Mouse (Mus musculus) heart, embryonic 13.5 days (tissue): ENCODE results near the gene Pigw. TPM values are rescaled to one million over a fixed set of nuclear protein-coding genes. Genes with fewer than 3 reads are reported as not detected.

Source experiments
- ATAC-seq: fragments of 200-750 bp; cut with Nextera tagmentation; 2 replicates; pipeline ENCODE4 v1.8.0; 2017; ENCODE audit warnings: moderate TSS enrichment; ENCODE audit not compliant: insufficient number of reproducible peaks, low FRiP score, low TSS enrichment; ENCODE audit errors: extremely low read depth
- H3K27ac ChIP-seq: fragments of 300-500 bp; sonication (generic); replicated peaks from 2 replicates; pipeline ENCODE4 v1.5.1; 2015; ENCODE audit warnings: moderate library complexity, mild to moderate bottlenecking, inconsistent platforms
- H3K27me3 ChIP-seq: fragments of 300-500 bp; sonication (generic); replicated peaks from 2 replicates; pipeline ENCODE4 v1.6.1; 2015; ENCODE audit warnings: mild to moderate bottlenecking, inconsistent platforms
- H3K36me3 ChIP-seq: fragments of 300-500 bp; sonication (generic); 2 replicates; pipeline ENCODE4 v1.6.1; 2015; ENCODE audit warnings: mild to moderate bottlenecking, inconsistent platforms
- H3K4me1 ChIP-seq: fragments of 300-500 bp; sonication (generic); 2 replicates; pipeline ENCODE4 v1.6.1; 2015; ENCODE audit warnings: inconsistent platforms
- H3K4me2 ChIP-seq: fragments of 300-500 bp; sonication (generic); 2 replicates; pipeline ENCODE4 v1.6.1; 2015; ENCODE audit warnings: inconsistent platforms, mild to moderate bottlenecking, moderate library complexity
- H3K4me3 ChIP-seq: fragments of 300-500 bp; sonication (generic); 2 replicates; pipeline ENCODE4 v1.5.1; 2015; ENCODE audit warnings: moderate library complexity, mild to moderate bottlenecking, inconsistent platforms
- H3K9ac ChIP-seq: fragments of 300-500 bp; sonication (generic); 2 replicates; pipeline ENCODE4 v1.6.1; 2015; ENCODE audit warnings: inconsistent platforms, mild to moderate bottlenecking, moderate library complexity
- H3K9me3 ChIP-seq: fragments of 300-500 bp; sonication (generic); 2 replicates; pipeline ENCODE4 v1.6.1; 2016; ENCODE audit warnings: inconsistent platforms
- WGBS: fragments of 180-500 bp; shearing (Covaris S2); methylation state at CpG from one replicate; pipeline ENCODE4 v1.1.7; 2015; ENCODE audit warnings: mixed read lengths; 5-methylcytosine and 5-hydroxymethylcytosine counted together
- polyA plus RNA-seq: library from polyadenylated mRNA; unstranded; fragments of >200 nt; fragmentation: Nextera tagmentation; extraction: Ambion mirVana; gene quantifications from 2 replicates; pipeline ENCODE4 v1.2.1, GENCODE M21; 2015

Gene Pigw
- 2.9 and 3.1 TPM in 2 replicates for polyA plus RNA-seq

DNA sequence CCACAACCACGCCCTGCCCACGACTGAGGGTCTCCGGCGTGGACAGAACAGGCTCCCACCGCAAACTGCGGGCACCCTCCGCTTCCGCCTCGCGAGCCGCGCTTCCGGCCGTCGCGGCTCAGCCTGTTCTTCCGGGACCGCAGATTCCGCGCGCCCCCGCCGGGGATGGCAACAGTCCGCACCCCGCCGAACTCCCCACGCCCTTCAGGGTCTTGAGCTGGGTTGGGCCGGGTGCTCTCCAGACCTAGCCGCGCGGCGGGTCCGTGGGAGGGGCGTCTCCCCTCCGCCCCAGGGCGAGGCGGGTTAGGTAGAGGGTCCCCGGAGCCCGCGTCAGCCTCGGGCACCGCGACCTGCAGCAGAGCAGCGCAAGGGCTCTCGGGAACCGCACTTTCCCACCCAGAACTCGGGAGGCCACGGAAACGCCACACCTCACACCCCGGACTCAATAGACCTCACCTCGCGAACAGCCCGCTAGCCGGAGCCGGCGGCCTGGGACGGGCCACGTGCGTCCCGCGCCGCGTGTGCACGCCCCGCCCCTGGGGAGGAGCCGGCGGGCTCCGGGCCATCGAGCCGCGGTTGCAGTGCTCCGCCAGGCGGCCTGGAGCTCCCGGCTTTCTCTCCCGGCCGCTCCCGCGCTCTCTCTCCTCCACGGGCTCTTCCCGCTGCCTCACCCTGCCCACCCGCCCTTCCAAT is at the start of gene Pigw, which contains the start of gene Myo19:
Gene Pigw, minus strand, starts transcription at position 514 of the 693 bp plus-strand sequence.
Gene Myo19, plus strand, starts transcription at position 377 of the 693 bp plus-strand sequence.
- Histone ChIP-seq H3K4me1 (peaks cover 17% of the 10 kb centered on the region), H3K27me3 (no peaks in the 10 kb centered on the region), H3K9me3 (no peaks in the 10 kb centered on the region), H3K4me3 (peak within 1 kb of the TSS; percentile 85), H3K27ac (peak within 1 kb of the TSS; percentile 92), H3K9ac (peak within 1 kb of the TSS; percentile 90), H3K36me3 (peaks cover 41% of the 10 kb centered on the region), H3K4me2 (peak within 1 kb of the TSS; percentile 75)
- peak; percentile 93 for ATAC-seq
- WGBS = under 1% methylated on average over 78 of the region's 81 CpGs

DNA sequence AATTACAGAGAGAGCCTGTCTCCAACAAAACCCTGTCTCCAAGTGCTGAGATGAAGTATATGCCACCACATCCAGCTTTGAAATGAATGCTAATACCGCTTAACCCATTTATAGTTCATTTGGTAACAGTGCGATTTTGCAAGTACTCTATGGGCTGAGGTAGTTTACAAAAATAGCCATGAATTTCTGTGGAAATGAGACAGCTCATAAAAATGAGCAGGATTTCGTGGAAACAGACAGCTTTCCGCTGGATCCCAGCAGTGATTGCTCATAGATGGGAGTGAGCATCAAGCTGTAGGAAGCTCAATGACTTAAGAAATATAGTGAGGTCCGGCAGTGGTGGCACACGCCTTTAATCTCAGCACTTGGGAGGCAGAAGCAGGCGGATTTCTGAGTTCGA is 40.9 kb upstream of the Pigw start:
- no peak for ATAC-seq
- Histone ChIP-seq H3K9ac (no peak overlapping the region), H3K4me2 (no peak overlapping the region), H3K4me1 (peaks cover 6% of the 10 kb centered on the region), H3K27me3 (no peaks in the 10 kb centered on the region), H3K36me3 (no peaks in the 10 kb centered on the region), H3K27ac (no peak overlapping the region), H3K4me3 (no peak overlapping the region), H3K9me3 (no peaks in the 10 kb centered on the region)
- 79% methylated on average over 8 of the region's 8 CpGs for WGBS

DNA sequence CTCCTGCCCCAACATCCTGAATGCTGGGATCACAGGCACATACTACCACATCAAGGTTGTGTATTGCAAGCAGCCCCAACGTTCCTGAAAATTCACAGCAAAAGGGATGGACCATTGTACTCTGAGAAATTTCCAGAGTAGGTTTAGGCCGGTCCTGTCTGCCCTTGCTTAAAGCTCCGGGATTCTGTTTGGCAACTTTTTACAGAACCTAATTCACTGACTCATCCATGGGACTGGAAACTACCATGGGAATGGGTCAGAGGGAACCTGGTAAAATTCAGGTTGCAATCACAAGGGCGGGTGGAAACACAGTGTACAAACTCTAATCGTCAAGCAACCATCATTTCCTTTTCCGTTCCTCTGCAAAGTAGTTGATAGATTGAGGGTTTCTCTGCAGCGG is 39.9 kb upstream of the Pigw start:
- no peak overlapping the region for H3K4me3 ChIP-seq
- H3K4me1 ChIP-seq = peaks cover 15% of the 10 kb centered on the region
- no peaks in the 10 kb centered on the region for H3K36me3 ChIP-seq
- 58% methylated on average over 7 of the region's 7 CpGs for WGBS
- no peak overlapping the region for H3K9ac ChIP-seq
- H3K27ac ChIP-seq = no peak overlapping the region
- H3K27me3 ChIP-seq = no peaks in the 10 kb centered on the region
- no peaks in the 10 kb centered on the region for H3K9me3 ChIP-seq
- ATAC-seq = no peak
- H3K4me2 ChIP-seq = no peak overlapping the region

DNA sequence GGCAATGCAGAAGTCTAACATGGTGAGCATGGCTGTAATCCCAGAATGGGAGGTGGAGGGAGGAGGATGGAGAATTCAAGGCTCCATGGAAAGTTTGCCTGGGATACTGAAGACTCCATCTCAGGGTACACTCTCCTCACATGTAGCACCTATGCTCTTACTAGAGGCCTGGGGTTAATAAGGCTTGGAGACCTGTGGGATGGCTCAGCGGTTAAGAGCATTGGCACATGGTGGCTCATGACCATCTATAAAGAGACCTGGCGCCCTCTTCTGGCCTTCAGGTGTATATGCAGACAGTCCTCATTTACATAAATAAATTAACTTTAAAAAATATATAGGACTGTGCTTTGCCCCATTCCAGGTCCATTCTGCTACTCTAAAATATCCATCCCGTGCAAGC is 39.2 kb upstream of the Pigw start:
- ATAC-seq = no peak
- Histone ChIP-seq H3K4me2 (no peak overlapping the region), H3K4me1 (peaks cover 20% of the 10 kb centered on the region), H3K27me3 (no peaks in the 10 kb centered on the region), H3K36me3 (peaks cover 4% of the 10 kb centered on the region; the same call in 1 of the 2 replicates), H3K4me3 (no peak overlapping the region), H3K9me3 (no peaks in the 10 kb centered on the region), H3K27ac (no peak overlapping the region), H3K9ac (no peak overlapping the region)
- WGBS = 39% methylated on average over 3 of the region's 3 CpGs

DNA sequence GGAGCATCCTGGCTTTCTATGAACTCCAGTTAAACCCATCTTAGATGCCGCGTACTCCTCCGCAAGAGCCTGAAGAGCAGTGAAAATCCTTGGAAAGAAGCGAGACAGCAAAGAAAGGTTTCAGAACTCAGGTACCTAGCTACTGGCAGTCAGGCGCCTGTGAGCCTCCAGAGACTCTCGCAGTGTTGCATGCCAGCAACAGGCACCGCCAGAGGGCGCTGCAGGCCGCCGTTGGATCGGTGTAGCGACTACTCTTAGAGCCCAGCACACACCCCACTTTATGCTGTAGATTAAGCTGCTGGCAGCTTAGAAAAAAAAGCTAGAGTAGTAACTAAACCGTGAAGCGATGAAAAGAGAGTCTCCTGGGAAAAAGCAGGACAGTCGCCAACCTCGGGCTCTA is 38.3 kb upstream of the Pigw start:
- Histone ChIP-seq H3K9me3 (no peaks in the 10 kb centered on the region), H3K4me1 (peaks cover 20% of the 10 kb centered on the region), H3K9ac (0 out of 2 replicates have a peak overlapping the region, but pooled peaks have one; percentile 21), H3K4me2 (peak overlapping the region; percentile 53), H3K27me3 (no peaks in the 10 kb centered on the region), H3K36me3 (peaks cover 11% of the 10 kb centered on the region), H3K27ac (no peak overlapping the region), H3K4me3 (0 out of 2 replicates have a peak overlapping the region, but pooled peaks have one; percentile 13)
- ATAC-seq = no peak
- 4% methylated on average over 16 of the region's 16 CpGs for WGBS

DNA sequence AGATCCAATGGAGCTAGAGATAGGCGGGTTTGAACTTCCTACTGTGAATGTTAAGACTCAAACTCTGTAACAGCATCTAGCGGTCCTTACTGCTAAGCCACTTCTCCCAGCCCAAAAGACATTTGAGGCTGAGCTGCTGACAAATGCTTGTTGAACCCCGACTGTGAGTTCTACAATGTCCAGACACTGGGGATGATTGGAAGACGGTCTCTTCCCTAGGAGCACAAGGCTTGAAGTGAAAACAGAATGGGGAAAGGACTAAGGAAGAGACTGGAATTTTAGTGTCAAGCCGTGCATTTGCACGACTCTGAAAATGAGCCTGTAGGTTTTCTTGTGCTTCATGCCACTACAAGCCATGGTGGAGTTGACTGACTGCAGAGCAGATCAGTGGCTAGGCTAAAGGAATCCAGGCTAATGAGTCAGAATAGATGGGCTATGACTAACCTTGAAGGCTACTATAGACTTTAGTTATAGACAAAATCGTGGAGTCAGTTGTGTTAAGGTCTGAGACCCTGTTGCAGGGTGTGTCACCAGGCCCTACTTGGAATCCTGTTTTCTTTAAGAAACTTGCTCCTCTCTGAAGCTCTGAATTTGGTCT is 36.7 kb upstream of the Pigw start:
- no peak overlapping the region for H3K27ac ChIP-seq
- no peaks in the 10 kb centered on the region for H3K9me3 ChIP-seq
- H3K27me3 ChIP-seq = no peaks in the 10 kb centered on the region
- peak overlapping the region; percentile 94 for H3K4me3 ChIP-seq
- peaks cover 28% of the 10 kb centered on the region for H3K36me3 ChIP-seq
- H3K4me2 ChIP-seq = peak overlapping the region; percentile 92
- ATAC-seq = no peak
- peaks cover 20% of the 10 kb centered on the region for H3K4me1 ChIP-seq
- H3K9ac ChIP-seq = peak overlapping the region; percentile 94
- 49% methylated on average over 7 of the region's 7 CpGs for WGBS

DNA sequence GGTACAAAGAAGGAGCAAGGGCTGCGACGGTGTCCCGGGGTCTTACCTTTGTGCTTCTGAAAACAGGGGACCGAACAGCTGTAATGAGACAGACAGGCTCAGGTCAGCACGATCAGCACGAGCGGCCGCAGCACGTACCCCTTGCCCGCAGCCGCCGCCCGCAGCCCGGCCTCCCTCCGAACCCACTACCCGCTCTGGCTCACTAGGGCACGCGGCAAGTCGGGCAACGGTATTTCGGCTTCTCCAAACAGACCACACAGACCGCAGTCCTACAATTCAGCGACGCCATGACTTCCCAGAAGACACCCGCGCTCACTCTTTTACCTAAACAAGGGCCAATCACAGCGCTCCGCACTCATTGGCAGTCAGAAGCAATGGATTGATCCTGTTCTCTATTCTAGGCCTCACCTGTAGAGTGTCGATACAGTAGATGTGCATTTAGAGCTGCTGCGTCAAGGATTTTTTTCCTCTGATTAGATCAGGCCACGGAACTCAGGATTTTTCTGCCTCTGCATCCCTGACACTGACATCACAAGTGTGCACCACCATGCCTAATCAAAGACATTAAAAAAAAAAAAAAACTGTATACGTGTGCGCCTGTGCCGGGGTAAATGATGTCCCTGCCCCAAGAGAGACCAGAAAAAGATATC is 36.1 kb upstream of the Pigw start, which contains the start of gene Znhit3:
Gene Znhit3, minus strand, starts transcription at position 314 of the 650 bp plus-strand sequence.
- Histone ChIP-seq H3K4me2 (peak within 1 kb of the TSS; percentile 92), H3K9ac (peak within 1 kb of the TSS; percentile 94), H3K36me3 (peaks cover 34% of the 10 kb centered on the region), H3K9me3 (no peaks in the 10 kb centered on the region), H3K27ac (0 out of 2 replicates have a peak within 1 kb of the TSS, but pooled peaks have one; percentile 32), H3K4me3 (peak within 1 kb of the TSS; percentile 94), H3K27me3 (no peaks in the 10 kb centered on the region), H3K4me1 (peaks cover 20% of the 10 kb centered on the region)
- WGBS = 3% methylated on average over 34 of the region's 34 CpGs
- peak; percentile 73; the same call in 1 of the 2 replicates for ATAC-seq

DNA sequence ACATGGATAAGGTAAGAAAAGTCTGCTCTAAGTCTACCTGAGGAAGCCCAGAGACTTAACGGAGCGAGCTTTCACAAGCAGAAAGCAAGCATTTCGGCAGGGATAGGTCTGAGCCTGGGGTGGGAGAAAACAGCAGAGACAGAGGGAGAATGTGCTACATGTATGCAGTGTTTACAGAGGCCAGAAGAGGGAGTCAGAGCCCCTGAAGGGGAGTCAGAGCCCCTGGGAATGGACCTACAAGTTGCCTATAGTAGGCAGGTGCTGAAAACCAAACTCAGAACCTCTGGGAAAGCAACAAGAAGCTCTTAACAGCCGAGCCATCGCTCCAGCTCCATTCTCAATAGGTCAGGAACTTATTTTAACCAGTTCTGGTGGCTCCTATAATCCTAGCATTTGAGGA is 34.6 kb upstream of the Pigw start:
- Histone ChIP-seq H3K4me1 (peaks cover 20% of the 10 kb centered on the region), H3K9ac (no peak overlapping the region), H3K9me3 (no peaks in the 10 kb centered on the region), H3K27me3 (no peaks in the 10 kb centered on the region), H3K27ac (no peak overlapping the region), H3K36me3 (peaks cover 48% of the 10 kb centered on the region), H3K4me3 (peak overlapping the region; percentile 94; the same call in 1 of the 2 replicates), H3K4me2 (0 out of 2 replicates have a peak overlapping the region, but pooled peaks have one; percentile 92)
- ATAC-seq = no peak
- 75% methylated on average over 5 of the region's 5 CpGs for whole genome bisulfite sequencing

DNA sequence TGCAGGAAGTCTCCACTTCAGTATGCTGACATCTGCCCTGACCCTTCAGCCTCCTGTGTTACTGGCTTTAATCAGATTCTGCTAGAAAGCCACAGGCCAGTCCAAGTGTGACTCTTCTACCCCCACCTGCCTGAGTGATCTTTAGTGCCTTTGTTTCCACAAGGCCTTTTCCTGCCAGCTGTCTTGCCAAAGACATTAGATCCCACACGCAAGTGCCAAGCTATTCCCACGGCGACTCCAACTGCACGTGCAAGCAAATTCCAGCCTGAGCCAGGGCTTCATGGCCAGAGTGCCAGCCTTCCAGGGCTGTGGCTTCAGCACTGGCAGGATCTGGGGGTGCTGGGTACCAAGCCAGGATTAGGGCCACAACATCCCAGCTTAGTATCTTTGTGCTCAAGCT is 30.3 kb upstream of the Pigw start:
- Histone ChIP-seq H3K4me2 (no peak overlapping the region), H3K27me3 (no peaks in the 10 kb centered on the region), H3K27ac (no peak overlapping the region), H3K9me3 (no peaks in the 10 kb centered on the region), H3K9ac (no peak overlapping the region), H3K36me3 (peaks cover 90% of the 10 kb centered on the region), H3K4me3 (no peak overlapping the region), H3K4me1 (peaks cover 10% of the 10 kb centered on the region)
- ATAC-seq = no peak
- WGBS = 87% methylated on average over 4 of the region's 4 CpGs

DNA sequence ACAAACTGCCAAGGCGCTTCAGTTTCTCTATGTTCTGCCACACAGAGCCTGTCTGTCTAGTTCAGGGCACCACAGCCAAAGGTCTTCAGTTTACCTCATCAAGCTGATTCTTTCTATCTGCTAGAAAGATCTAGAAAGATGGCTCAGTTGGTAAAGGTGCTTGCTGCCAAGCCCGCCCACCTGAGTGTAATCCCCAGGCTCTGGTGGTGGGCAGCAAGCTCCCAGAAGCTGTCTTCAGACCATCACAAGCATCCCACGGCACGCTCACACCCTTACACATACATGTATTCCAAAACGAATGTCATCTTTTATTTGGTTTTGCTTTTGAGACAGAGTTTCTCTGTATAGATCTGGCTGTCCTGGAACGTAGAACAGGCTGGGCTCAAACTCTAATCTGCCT is 28.4 kb upstream of the Pigw start:
- no peak overlapping the region for H3K9ac ChIP-seq

DNA sequence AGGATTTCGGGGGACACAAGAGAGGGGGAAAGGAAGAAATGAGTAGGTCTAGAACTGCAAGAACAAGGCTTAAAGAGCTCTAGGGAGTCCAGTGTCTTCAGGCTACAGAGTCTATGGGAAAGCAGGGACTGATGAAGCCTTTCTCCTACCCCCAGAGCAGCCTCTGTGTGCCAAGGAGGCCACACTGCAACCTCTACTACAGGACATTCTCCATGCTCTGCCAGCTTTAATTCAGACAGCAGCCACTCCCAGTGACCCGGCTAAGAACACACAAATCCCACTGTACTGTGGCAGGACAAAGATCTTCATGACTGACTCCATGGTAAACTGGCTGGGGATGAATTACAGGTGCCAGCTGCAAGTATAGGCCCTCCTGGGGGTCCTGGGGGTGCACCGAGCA is 27.0 kb upstream of the Pigw start:
- WGBS = 79% methylated on average over 3 of the region's 3 CpGs
- Histone ChIP-seq H3K27ac (no peak overlapping the region), H3K4me1 (no peaks in the 10 kb centered on the region), H3K36me3 (peaks cover 99% of the 10 kb centered on the region), H3K27me3 (no peaks in the 10 kb centered on the region), H3K4me3 (no peak overlapping the region), H3K9ac (no peak overlapping the region), H3K4me2 (no peak overlapping the region), H3K9me3 (no peaks in the 10 kb centered on the region)
- no peak for ATAC-seq

More for the DNA sequence above, 28.4 kb upstream of the Pigw start:
- WGBS = 87% methylated on average over 6 of the region's 6 CpGs
- no peak overlapping the region for H3K27ac ChIP-seq
- no peak for ATAC-seq
- peaks cover 99% of the 10 kb centered on the region for H3K36me3 ChIP-seq
- H3K9me3 ChIP-seq = no peaks in the 10 kb centered on the region
- H3K4me1 ChIP-seq = no peaks in the 10 kb centered on the region
- no peaks in the 10 kb centered on the region for H3K27me3 ChIP-seq
- H3K4me3 ChIP-seq = no peak overlapping the region
- H3K4me2 ChIP-seq = no peak overlapping the region
